Mouse (Mus musculus): ENCODE measurements around the gene Prkag1. TPM values are rescaled to one million over a fixed set of nuclear protein-coding genes. Genes with fewer than 3 reads are reported as not detected.
A peak's percentile ranks its signal among the peaks of the same experiment; 100 is the strongest.

Gene Prkag1
- polyA plus RNA-seq, 1 experiment from 2014 or later: 95.0 TPM

GRCm38 (mm10) chr15:98849165-98849564 lies 17.8 kb upstream of the Prkag1 start:
- no peak overlapping the region for H3K4me3 ChIP-seq
- DNase-seq (ENCODE audit: low spot score): no peak
- H3K4me1 ChIP-seq: peaks cover 4% of the 10 kb centered on the region; the same call in 1 of the 2 replicates
- H3K27me3 ChIP-seq (ENCODE audit: insufficient read depth, poor library complexity, severe bottlenecking): no peaks in the 10 kb centered on the region
- no peak overlapping the region for H3K27ac ChIP-seq
- peaks cover 100% of the 10 kb centered on the region for H3K36me3 ChIP-seq
- 95% methylated on average over 11 of the region's 11 CpGs for WGBS
- no peaks in the 10 kb centered on the region for H3K9me3 ChIP-seq

GRCm38 (mm10) chr15:98846140-98846539 lies 14.8 kb upstream of the Prkag1 start:
- no peak for DNase-seq (ENCODE audit: low spot score)
- Histone ChIP-seq H3K27me3 (ENCODE audit: insufficient read depth, poor library complexity, severe bottlenecking) (no peaks in the 10 kb centered on the region), H3K4me3 (no peak overlapping the region)

GRCm38 (mm10) chr15:98845149-98845548 lies 13.8 kb upstream of the Prkag1 start:
- 92% methylated on average over 2 of the region's 2 CpGs for WGBS
- DNase-seq (ENCODE audit: low spot score): no peak
- Histone ChIP-seq H3K9me3 (no peaks in the 10 kb centered on the region), H3K27me3 (ENCODE audit: insufficient read depth, poor library complexity, severe bottlenecking) (no peaks in the 10 kb centered on the region), H3K36me3 (peaks cover 100% of the 10 kb centered on the region), H3K4me3 (no peak overlapping the region), H3K4me1 (no peaks in the 10 kb centered on the region), H3K27ac (no peak overlapping the region)

More at GRCm38 (mm10) chr15:98846140-98846539, 14.8 kb upstream of the Prkag1 start:
- Histone ChIP-seq H3K36me3 (peaks cover 100% of the 10 kb centered on the region), H3K27ac (no peak overlapping the region), H3K4me1 (peaks cover 4% of the 10 kb centered on the region; the same call in 1 of the 2 replicates), H3K9me3 (no peaks in the 10 kb centered on the region)
- 86% methylated on average over 8 of the region's 8 CpGs for WGBS

- Histone ChIP-seq H3K4me1 (no peaks in the 10 kb centered on the region), H3K27ac (no peak overlapping the region), H3K27me3 (ENCODE audit: insufficient read depth, poor library complexity, severe bottlenecking) (no peaks in the 10 kb centered on the region), H3K36me3 (peaks cover 100% of the 10 kb centered on the region), H3K4me3 (no peak overlapping the region), H3K9me3 (no peaks in the 10 kb centered on the region)
- 90% methylated on average over 11 of the region's 11 CpGs for WGBS
- no peak for DNase-seq (ENCODE audit: low spot score)
These were observed 12.4 kb upstream of the Prkag1 start for GRCm38 (mm10) chr15:98843595-98844223.

GRCm38 (mm10) chr15:98839671-98840585 lies 8.6 kb upstream of the Prkag1 start:
- peaks cover 9% of the 10 kb centered on the region for H3K4me1 ChIP-seq
- H3K27ac ChIP-seq: no peak overlapping the region
- H3K9me3 ChIP-seq: no peaks in the 10 kb centered on the region
- no peak overlapping the region for H3K4me3 ChIP-seq
- peaks cover 100% of the 10 kb centered on the region for H3K36me3 ChIP-seq
- H3K27me3 ChIP-seq (ENCODE audit: insufficient read depth, poor library complexity, severe bottlenecking): no peaks in the 10 kb centered on the region
- no peak for DNase-seq (ENCODE audit: low spot score)
- 93% methylated on average over 30 of the region's 30 CpGs for WGBS

GRCm38 (mm10) chr15:98839161-98839560 lies 7.8 kb upstream of the Prkag1 start:
- H3K36me3 ChIP-seq: peaks cover 100% of the 10 kb centered on the region
- H3K4me3 ChIP-seq: no peak overlapping the region
- no peak for DNase-seq (ENCODE audit: low spot score)
- H3K27me3 ChIP-seq (ENCODE audit: insufficient read depth, poor library complexity, severe bottlenecking): no peaks in the 10 kb centered on the region
- no peaks in the 10 kb centered on the region for H3K9me3 ChIP-seq
- peaks cover 11% of the 10 kb centered on the region for H3K4me1 ChIP-seq
- WGBS: 97% methylated on average over 14 of the region's 14 CpGs
- no peak overlapping the region for H3K27ac ChIP-seq

GRCm38 (mm10) chr15:98837743-98838103 lies 6.4 kb upstream of the Prkag1 start:
- no peak overlapping the region for H3K4me3 ChIP-seq
- H3K27me3 ChIP-seq (ENCODE audit: insufficient read depth, poor library complexity, severe bottlenecking): no peaks in the 10 kb centered on the region
- H3K4me1 ChIP-seq: peaks cover 24% of the 10 kb centered on the region
- 77% methylated on average over 4 of the region's 4 CpGs for WGBS
- peaks cover 100% of the 10 kb centered on the region for H3K36me3 ChIP-seq
- no peak for DNase-seq (ENCODE audit: low spot score)
- no peaks in the 10 kb centered on the region for H3K9me3 ChIP-seq
- H3K27ac ChIP-seq: no peak overlapping the region

GRCm38 (mm10) chr15:98837006-98837742 lies 5.9 kb upstream of the Prkag1 start:
- Histone ChIP-seq H3K27ac (no peak overlapping the region), H3K27me3 (ENCODE audit: insufficient read depth, poor library complexity, severe bottlenecking) (no peaks in the 10 kb centered on the region), H3K4me3 (no peak overlapping the region), H3K4me1 (peaks cover 27% of the 10 kb centered on the region), H3K9me3 (no peaks in the 10 kb centered on the region), H3K36me3 (peaks cover 97% of the 10 kb centered on the region)
- 90% methylated on average over 21 of the region's 21 CpGs for WGBS
- peak; percentile 85 for DNase-seq (ENCODE audit: low spot score)

GRCm38 (mm10) chr15:98835291-98835690 lies 4.0 kb upstream of the Prkag1 start:
- Histone ChIP-seq H3K9me3 (no peaks in the 10 kb centered on the region), H3K27me3 (ENCODE audit: insufficient read depth, poor library complexity, severe bottlenecking) (no peaks in the 10 kb centered on the region), H3K27ac (no peak overlapping the region), H3K4me3 (no peak overlapping the region), H3K4me1 (peaks cover 27% of the 10 kb centered on the region), H3K36me3 (peaks cover 79% of the 10 kb centered on the region)
- 82% methylated on average over 14 of the region's 14 CpGs for WGBS
- no peak for DNase-seq (ENCODE audit: low spot score)

- no peak for DNase-seq (ENCODE audit: low spot score)
- H3K27me3 ChIP-seq (ENCODE audit: insufficient read depth, poor library complexity, severe bottlenecking): no peaks in the 10 kb centered on the region
- 84% methylated on average over 13 of the region's 13 CpGs for WGBS
- H3K4me1 ChIP-seq: peaks cover 35% of the 10 kb centered on the region
- H3K27ac ChIP-seq: no peak overlapping the region
- H3K4me3 ChIP-seq: no peak overlapping the region
- H3K9me3 ChIP-seq: no peaks in the 10 kb centered on the region
- peaks cover 66% of the 10 kb centered on the region for H3K36me3 ChIP-seq
These were observed 2.7 kb upstream of the Prkag1 start for GRCm38 (mm10) chr15:98834059-98834458.

- peak; percentile 75 for DNase-seq (ENCODE audit: low spot score)
- WGBS: 85% methylated on average over 11 of the region's 11 CpGs
- H3K4me3 ChIP-seq: no peak overlapping the region
- H3K9me3 ChIP-seq: no peaks in the 10 kb centered on the region
- H3K27ac ChIP-seq: no peak overlapping the region
- H3K36me3 ChIP-seq: peaks cover 59% of the 10 kb centered on the region
- H3K27me3 ChIP-seq (ENCODE audit: insufficient read depth, poor library complexity, severe bottlenecking): no peaks in the 10 kb centered on the region
- H3K4me1 ChIP-seq: peaks cover 38% of the 10 kb centered on the region
These were observed 2.0 kb upstream of the Prkag1 start for GRCm38 (mm10) chr15:98833281-98833680.

- DNase-seq (ENCODE audit: low spot score): peak; percentile 80
- 50% methylated on average over 12 of the region's 12 CpGs for WGBS
- peaks cover 56% of the 10 kb centered on the region for H3K36me3 ChIP-seq
- peak overlapping the region; percentile 89; the same call in 1 of the 2 replicates for H3K4me3 ChIP-seq
- peak overlapping the region; percentile 96 for H3K27ac ChIP-seq
- peaks cover 38% of the 10 kb centered on the region for H3K4me1 ChIP-seq
- no peaks in the 10 kb centered on the region for H3K9me3 ChIP-seq
- H3K27me3 ChIP-seq (ENCODE audit: insufficient read depth, poor library complexity, severe bottlenecking): no peaks in the 10 kb centered on the region
These were observed 1.1 kb upstream of the Prkag1 start for GRCm38 (mm10) chr15:98832161-98833058.

Data from heart, embryonic 10.5 days (tissue).